ENCODE assay signal across 12 mouse cellular contexts in the genomic region with DNA sequence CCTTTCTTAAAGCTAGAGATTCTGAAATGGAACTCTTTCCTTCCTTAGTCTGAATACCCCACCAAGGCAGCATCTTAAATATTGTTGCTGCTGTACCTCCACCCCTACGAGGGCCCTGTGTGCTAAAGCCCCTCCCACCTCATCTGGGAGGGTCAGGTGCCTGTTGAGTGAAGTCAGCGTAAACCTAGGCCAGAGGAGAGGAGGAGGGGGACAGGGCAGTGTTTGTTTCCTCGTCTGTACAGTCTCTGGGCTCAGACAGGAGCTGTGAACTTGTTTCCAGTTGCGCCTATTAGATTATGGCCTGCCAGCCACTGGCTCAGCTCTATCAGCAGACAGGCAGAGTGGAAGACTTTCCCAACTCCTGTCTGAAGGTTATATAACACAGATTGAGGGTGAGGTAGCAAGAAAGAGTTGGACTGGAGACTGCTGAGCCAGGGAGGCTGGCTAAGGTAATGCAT. TPM values are rescaled to one million over a fixed set of nuclear protein-coding genes. Genes with fewer than 3 reads are reported as not detected.
DNase-seq lines count a peak whose midpoint lies in the region; ATAC-seq and TF ChIP-seq lines count a peak whose summit lies in the region.
"Had no signal": no experiment of that assay in that cellular context is flagged by ENCODE, and none has a peak within 500 bp of the region (broad histone marks: within the 10 kb centered on the region; RNA-seq: fewer than 3 reads in every experiment).

A gene (minus strand): TSS at position 51 of the 458 bp plus-strand sequence.

- no peaks in the 10 kb centered on the region for H3K9me3 ChIP-seq in embryonic facial prominence, embryonic 14.5 days (ENCODE audit: control insufficient read depth, low read length)
- no peaks in the 10 kb centered on the region for H3K9me3 ChIP-seq in embryonic facial prominence, embryonic 10.5 days
- H3K9me3 ChIP-seq in stomach, postnatal 0 days (ENCODE audit: control insufficient read depth, low read length) = no peaks in the 10 kb centered on the region
- H3K9me3 ChIP-seq in hindbrain, embryonic 13.5 days = no peaks in the 10 kb centered on the region
- H3K9me3 ChIP-seq: forebrain, embryonic 13.5 days; midbrain, embryonic 12.5 days had no signal

- ATAC-seq in embryonic facial prominence, embryonic 14.5 days (ENCODE audit: low read depth) = no peak; the same call in 1 of the 2 replicates
- peak; percentile 45; the same call in 1 of the 2 replicates for ATAC-seq in stomach, postnatal 0 days (ENCODE audit: low FRiP score, low TSS enrichment)
- no peak for ATAC-seq in hindbrain, embryonic 13.5 days (ENCODE audit: low FRiP score)
- ATAC-seq: forebrain, embryonic 13.5 days had no signal

- H3K4me1 ChIP-seq in embryonic facial prominence, embryonic 14.5 days (ENCODE audit: control insufficient read depth, insufficient read depth, low read length) = no peaks in the 10 kb centered on the region
- H3K4me1 ChIP-seq in embryonic facial prominence, embryonic 10.5 days = no peaks in the 10 kb centered on the region
- H3K4me1 ChIP-seq in stomach, postnatal 0 days (replicated peaks; ENCODE audit: control insufficient read depth, insufficient read depth) = no peaks in the 10 kb centered on the region
- H3K4me1 ChIP-seq in hindbrain, embryonic 13.5 days (replicated peaks) = peaks cover 26% of the 10 kb centered on the region
- H3K4me1 ChIP-seq: midbrain, embryonic 12.5 days had no signal

- no peak within 1 kb of the TSS for H3K4me3 ChIP-seq in embryonic facial prominence, embryonic 14.5 days (ENCODE audit: low read depth, low read length)
- H3K4me3 ChIP-seq in embryonic facial prominence, embryonic 10.5 days = no peak within 1 kb of the TSS
- H3K4me3 ChIP-seq in stomach, postnatal 0 days (ENCODE audit: low read depth, low read length) = no peak within 1 kb of the TSS
- no peak within 1 kb of the TSS for H3K4me3 ChIP-seq in hindbrain, embryonic 13.5 days
- H3K4me3 ChIP-seq: forebrain, embryonic 13.5 days; midbrain, embryonic 12.5 days had no signal

- peaks cover 68% of the 10 kb centered on the region for H3K36me3 ChIP-seq in embryonic facial prominence, embryonic 14.5 days (ENCODE audit: control insufficient read depth, insufficient read depth, low read length)
- peaks cover 96% of the 10 kb centered on the region for H3K36me3 ChIP-seq in embryonic facial prominence, embryonic 10.5 days (replicated peaks)
- 0 out of 2 replicates have a peak, but pooled peaks cover 3% of the 10 kb centered on the region for H3K36me3 ChIP-seq in stomach, postnatal 0 days (ENCODE audit: control insufficient read depth, insufficient read depth, low read length)
- H3K36me3 ChIP-seq in hindbrain, embryonic 13.5 days = peaks cover 95% of the 10 kb centered on the region

- TF ChIP-seq EP300 in stomach, postnatal 0 days (optimal IDR thresholded peaks at IDR 0.05) = no peak

- H3K4me2 ChIP-seq in embryonic facial prominence, embryonic 14.5 days (ENCODE audit: low read depth, low read length) = no peak within 1 kb of the TSS
- H3K4me2 ChIP-seq in stomach, postnatal 0 days (replicated peaks; ENCODE audit: low read depth) = no peak within 1 kb of the TSS
- no peak within 1 kb of the TSS for H3K4me2 ChIP-seq in hindbrain, embryonic 13.5 days
- H3K4me2 ChIP-seq: forebrain, embryonic 13.5 days; midbrain, embryonic 12.5 days had no signal

- no peak for DNase-seq in embryonic facial prominence, embryonic 14.5 days (ENCODE audit: low spot score)
- no peak for DNase-seq in embryonic facial prominence, embryonic 10.5 days (ENCODE audit: low spot score)
- DNase-seq in lung, postnatal 25 days (ENCODE audit: low spot score) = peak; percentile 16
- no peak for DNase-seq in lung, postnatal 36 days
- peak; percentile 68 for DNase-seq in kidney, adult 9 months
- no peak for DNase-seq in stomach, postnatal 0 days (ENCODE audit: low spot score)
- DNase-seq in neural tube, embryonic 10.5 days (ENCODE audit: extremely low spot score, low spot score) = no peak
- DNase-seq: cerebellum, adult 8-10 months; right cerebral cortex, adult 18-20 months had no signal

- no peak for TF ChIP-seq CTCF in stomach, postnatal 0 days (IDR thresholded peaks at IDR 0.05; ENCODE audit: low read depth)

- no peak within 1 kb of the TSS for H3K9ac ChIP-seq in embryonic facial prominence, embryonic 14.5 days (ENCODE audit: low read depth, low read length)
- 0 out of 2 replicates have a peak within 1 kb of the TSS, but pooled peaks have one; percentile 1 for H3K9ac ChIP-seq in stomach, postnatal 0 days (ENCODE audit: low read length)
- H3K9ac ChIP-seq in hindbrain, embryonic 13.5 days = no peak within 1 kb of the TSS
- H3K9ac ChIP-seq: forebrain, embryonic 13.5 days; midbrain, embryonic 12.5 days had no signal

- WGBS in embryonic facial prominence, embryonic 14.5 days = 49% methylated on average over 4 of the region's 4 CpGs
- 71% methylated on average over 4 of the region's 4 CpGs for WGBS in embryonic facial prominence, embryonic 10.5 days
- WGBS in stomach, postnatal 0 days = 36% methylated on average over 4 of the region's 4 CpGs
- 76% methylated on average over 4 of the region's 4 CpGs for WGBS in hindbrain, embryonic 13.5 days

- H3K27ac ChIP-seq in embryonic facial prominence, embryonic 14.5 days (replicated peaks; ENCODE audit: low read depth, low read length) = 0 out of 2 replicates have a peak within 1 kb of the TSS, but pooled peaks have one; percentile 10
- no peak within 1 kb of the TSS for H3K27ac ChIP-seq in embryonic facial prominence, embryonic 10.5 days (replicated peaks)
- no peak within 1 kb of the TSS for H3K27ac ChIP-seq in stomach, postnatal 0 days (replicated peaks)
- no peak within 1 kb of the TSS for H3K27ac ChIP-seq in hindbrain, embryonic 13.5 days
- H3K27ac ChIP-seq: forebrain, embryonic 13.5 days; midbrain, embryonic 12.5 days had no signal

- H3K27me3 ChIP-seq in embryonic facial prominence, embryonic 14.5 days (replicated peaks; ENCODE audit: control insufficient read depth, insufficient read depth, low read length) = no peaks in the 10 kb centered on the region
- no peaks in the 10 kb centered on the region for H3K27me3 ChIP-seq in embryonic facial prominence, embryonic 10.5 days (replicated peaks; ENCODE audit: low read depth, poor library complexity, severe bottlenecking)
- no peaks in the 10 kb centered on the region for H3K27me3 ChIP-seq in stomach, postnatal 0 days (ENCODE audit: control insufficient read depth, insufficient read depth, low read length)
- H3K27me3 ChIP-seq in hindbrain, embryonic 13.5 days = no peaks in the 10 kb centered on the region
- H3K27me3 ChIP-seq: forebrain, embryonic 13.5 days; midbrain, embryonic 12.5 days had no signal

RNA-seq across cellular contexts. Expression of the gene that starts here (rescaled TPM):
- polyA plus RNA-seq in embryonic facial prominence, embryonic 14.5 days (2014; fragmentation: Nextera tagmentation; extraction: Ambion mirVana) = 3.8 and 4.8 TPM in 2 replicates
- 0.23 and 0.37 TPM in 2 replicates for polyA plus RNA-seq in embryonic facial prominence, embryonic 10.5 days (2016; fragmentation: Nextera tagmentation; extraction: Ambion mirVana)
- 1.2 and 1.3 TPM in 2 replicates for polyA plus RNA-seq in stomach, postnatal 0 days (2015; fragmentation: Nextera tagmentation; extraction: Ambion mirVana)
- polyA plus RNA-seq in hindbrain, embryonic 13.5 days (2015; fragmentation: Nextera tagmentation; extraction: Ambion mirVana) = 0.30 and 0.54 TPM in 2 replicates

Comparison
In these comparisons a context has a peak if more than half of its experiments do, and no peak if none do; other contexts are left out.
1. DNase-seq: peak in lung, postnatal 25 days (single experiment) and kidney, adult 9 months (single experiment); none in embryonic facial prominence, embryonic 14.5 days (single experiment), embryonic facial prominence, embryonic 10.5 days (single experiment), lung, postnatal 36 days (single experiment), stomach, postnatal 0 days (single experiment) and neural tube, embryonic 10.5 days (single experiment).